Mouse (Mus musculus) layer of hippocampus, adult 2 months (tissue): Measurements from ENCODE around the gene Olfr913. TPM values are rescaled to one million over a fixed set of nuclear protein-coding genes. Genes with fewer than 3 reads are reported as not detected.

Experiments
- DNase-seq, 2 experiments: peaks; one replicate each; pipeline ENCODE4 v3.0.0; 2022; ENCODE audit warnings: low spot score in 2 of 2
- H3K27ac ChIP-seq: fragments of 200-600 bp; 2 replicates; pipeline ENCODE4 v1.8.1; 2022
- H3K4me3 ChIP-seq: fragments of 200-600 bp; 2 replicates; pipeline ENCODE4 v1.8.1; 2022; ENCODE audit warnings: mild to moderate bottlenecking
- CTCF ChIP-seq: fragments of 200-600 bp; conservative IDR thresholded peaks from 2 replicates; pipeline ENCODE4 v1.8.1; 2022; ENCODE audit warnings: antibody characterized with exemption, mild to moderate bottlenecking, moderate library complexity
- long read RNA-seq, 2 experiments: library from polyadenylated mRNA; stranded (forward); transcript quantifications; one replicate each; pipeline ENCODE4 v2.0.0; 2021; ENCODE audit warnings: borderline mapping rate in 2 of 2
- total RNA-seq, 2 experiments: library from RNA; stranded (reverse); gene quantifications; 2 replicates each; pipeline ENCODE4 v1.2.3; 2021

Olfr913 gene
- total RNA-seq = not detected
- long read RNA-seq, experiment 1 = 0 reads
- long read RNA-seq, experiment 2 = 0 reads

- no peak for TF ChIP-seq CTCF
- Histone ChIP-seq H3K27ac (no peak within 1 kb of the TSS), H3K4me3 (no peak within 1 kb of the TSS)
- DNase-seq = no peak
These were observed at the start of gene Olfr913 for GRCm38 (mm10) chr9:38592459-38592858. Gene Olfr913 (plus strand): TSS chr9:38592759.

GRCm38 (mm10) chr9:38579878-38580277 lies 12.7 kb upstream of the Olfr913 start, which contains the start of gene Olfr912:
Gene Olfr912 (plus strand): TSS chr9:38580178.
- Histone ChIP-seq H3K27ac (no peak within 1 kb of the TSS), H3K4me3 (no peak within 1 kb of the TSS)
- DNase-seq = no peak
- no peak for TF ChIP-seq CTCF

GRCm38 (mm10) chr9:38591056-38591455 lies 1.5 kb upstream of the Olfr913 start:
- no peak for DNase-seq
- Histone ChIP-seq H3K4me3 (no peak overlapping the region), H3K27ac (no peak overlapping the region)
- no peak for TF ChIP-seq CTCF

GRCm38 (mm10) chr9:38604802-38605201 lies 12.2 kb downstream of the Olfr913 start, which contains the start of gene Olfr914:
Gene Olfr914 (plus strand): TSS chr9:38605102.
- Histone ChIP-seq H3K4me3 (no peak within 1 kb of the TSS), H3K27ac (no peak within 1 kb of the TSS)
- no peak for TF ChIP-seq CTCF
- DNase-seq = no peak

GRCm38 (mm10) chr9:38632406-38632805 lies 39.8 kb downstream of the Olfr913 start:
- DNase-seq = no peak
- H3K27ac ChIP-seq = no peak overlapping the region
- no peak overlapping the region for H3K4me3 ChIP-seq
- no peak for TF ChIP-seq CTCF

Other genes with a start within 250 kb of the Olfr913 start
- gene Olfr898, start 244.3 kb upstream of the Olfr913 start, total RNA-seq = not detected
- not detected for gene Olfr250, start 225.9 kb upstream of the Olfr913 start, total RNA-seq
- not detected for gene Olfr251, start 215.7 kb upstream of the Olfr913 start, total RNA-seq
- not detected for gene Olfr147, start 191.1 kb upstream of the Olfr913 start, total RNA-seq
- not detected for gene Olfr901, start 163.3 kb upstream of the Olfr913 start, total RNA-seq
- gene Olfr902, start 145.1 kb upstream of the Olfr913 start, total RNA-seq = not detected
- not detected for gene Olfr904, start 129.6 kb upstream of the Olfr913 start, total RNA-seq
- not detected for gene Olfr905, start 121.7 kb upstream of the Olfr913 start, total RNA-seq
- gene Olfr906, start 105.7 kb upstream of the Olfr913 start, total RNA-seq = not detected
- not detected for gene Olfr907, start 97.0 kb upstream of the Olfr913 start, total RNA-seq
- gene Olfr911-ps1, start 71.2 kb upstream of the Olfr913 start, total RNA-seq = not detected
- not detected for gene Olfr910, start 54.9 kb upstream of the Olfr913 start, total RNA-seq
- not detected for gene Olfr912, start 12.6 kb upstream of the Olfr913 start, total RNA-seq
- not detected for gene Olfr914, start 12.3 kb downstream of the Olfr913 start, total RNA-seq
- gene Olfr916, start 67.1 kb downstream of the Olfr913 start, total RNA-seq = not detected
- gene Olfr917, start 73.1 kb downstream of the Olfr913 start, total RNA-seq = not detected
- not detected for gene Olfr918, start 81.8 kb downstream of the Olfr913 start, total RNA-seq
- not detected for gene Olfr919, start 110.9 kb downstream of the Olfr913 start, total RNA-seq
- gene Vwa5a, start 125.5 kb downstream of the Olfr913 start, total RNA-seq = 10 to 100 TPM in 1 of 2 experiments, 1 to 10 TPM in 1; 9.6 to 14.1 TPM
- under 1 TPM; 0.05 to 0.10 TPM for gene Olfr920, start 159.5 kb downstream of the Olfr913 start, total RNA-seq
- gene Olfr921, start 180.3 kb downstream of the Olfr913 start, total RNA-seq = not detected
- gene Olfr922, start 221.9 kb downstream of the Olfr913 start, total RNA-seq = not detected
- gene Olfr923, start 233.8 kb downstream of the Olfr913 start, total RNA-seq = not detected